Mouse (Mus musculus): ENCODE measurements around the gene Ahnak2.

Ahnak2 gene

DNA sequence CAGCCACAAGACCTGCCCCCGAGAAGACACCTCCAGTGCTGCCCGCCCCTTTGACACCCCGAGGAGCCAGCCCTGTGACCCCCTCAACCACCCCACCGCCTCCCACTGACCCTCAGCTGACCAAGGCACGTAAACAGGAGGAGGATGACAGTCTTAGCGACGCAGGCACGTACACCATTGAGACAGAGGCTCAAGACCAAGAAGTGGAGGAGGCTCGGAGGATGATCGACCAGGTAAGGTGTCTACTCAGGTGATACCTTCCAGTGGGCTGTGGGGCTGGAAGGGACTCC lies 65.9 kb downstream of the Ahnak2 start:
- intact Hi-C loops (cut with DNase I), result no loop called here

- intact Hi-C loops (cut with DNase I), result no loop called here
Observed at GRCm38 (mm10) chr12:112735896-112736635, 66.4 kb downstream of the Ahnak2 start.

DNA sequence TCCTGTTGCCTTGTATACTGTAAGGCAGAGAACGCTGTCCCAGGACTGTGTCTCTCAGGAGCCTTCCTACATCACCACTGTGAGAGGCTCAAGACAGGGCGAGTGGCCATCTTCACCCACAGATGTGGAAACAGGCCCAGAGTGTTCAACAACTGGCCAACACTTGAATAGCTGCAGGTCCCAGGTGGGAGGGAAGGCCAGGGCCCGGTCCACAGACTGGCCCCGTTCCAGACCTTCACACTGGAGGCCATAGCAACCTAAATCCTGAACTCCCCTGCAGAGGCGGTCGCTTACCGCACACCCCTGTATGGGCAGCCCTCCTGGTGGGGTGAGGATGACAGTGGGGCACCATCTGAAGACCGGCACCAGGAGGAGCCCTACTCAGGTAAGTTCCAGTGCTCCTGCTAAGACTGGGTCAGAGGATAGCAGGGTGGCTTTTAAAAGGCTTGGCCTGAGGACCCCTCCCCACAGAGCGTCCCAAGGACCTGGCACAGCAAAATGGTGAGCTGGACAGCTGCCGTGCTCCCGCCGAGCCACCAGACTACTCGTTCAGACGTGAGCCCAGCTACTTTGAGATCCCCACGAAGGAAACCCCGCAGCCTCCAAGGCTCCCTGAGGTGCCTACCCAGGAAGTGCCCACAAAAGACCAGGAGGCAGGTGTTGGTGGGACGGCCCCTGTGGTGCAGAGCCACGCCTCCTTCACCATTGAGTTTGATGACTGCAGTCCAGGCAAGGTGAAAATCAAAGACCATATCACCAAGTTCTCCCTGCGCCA lies 67.4 kb downstream of the Ahnak2 start:
- intact Hi-C loops (cut with DNase I), result no loop called here

GRCm38 (mm10) chr12:112734108-112734820 lies 68.2 kb downstream of the Ahnak2 start:
- intact Hi-C loops (cut with DNase I), result no loop called here

GRCm38 (mm10) chr12:112732591-112732990 lies 69.9 kb downstream of the Ahnak2 start:
- intact Hi-C loops (cut with DNase I), result no loop called here

- intact Hi-C loops (cut with DNase I), result no loop called here
Observed at GRCm38 (mm10) chr12:112730808-112731207, 71.6 kb downstream of the Ahnak2 start.

- intact Hi-C loops (cut with DNase I), result no loop called here
Observed at GRCm38 (mm10) chr12:112727801-112728200, 74.7 kb downstream of the Ahnak2 start.

GRCm38 (mm10) chr12:112724077-112724805 lies 78.2 kb downstream of the Ahnak2 start:
- intact Hi-C loops (cut with DNase I), result no loop called here

DNA sequence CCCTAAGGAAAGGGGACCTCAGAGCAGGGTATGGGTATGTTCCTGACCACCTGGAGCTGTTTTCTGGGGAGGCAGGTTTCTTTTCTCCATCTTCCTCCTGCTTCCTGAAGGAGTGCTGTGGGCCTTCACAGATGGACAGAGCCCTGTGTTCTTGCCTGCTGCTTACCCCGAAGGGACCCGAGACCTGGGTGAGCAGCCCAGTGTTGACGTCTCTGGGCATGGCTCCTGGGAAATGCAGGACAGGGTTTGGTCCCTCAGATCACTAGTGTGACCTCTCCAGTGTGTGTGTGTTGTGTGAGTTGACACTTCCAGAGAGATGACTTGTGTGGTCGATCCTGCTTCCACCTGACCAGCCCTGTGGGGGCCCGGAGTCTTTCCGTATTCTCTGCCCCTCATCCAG lies 79.0 kb downstream of the Ahnak2 start:
- intact Hi-C loops (cut with DNase I), result no loop called here

DNA sequence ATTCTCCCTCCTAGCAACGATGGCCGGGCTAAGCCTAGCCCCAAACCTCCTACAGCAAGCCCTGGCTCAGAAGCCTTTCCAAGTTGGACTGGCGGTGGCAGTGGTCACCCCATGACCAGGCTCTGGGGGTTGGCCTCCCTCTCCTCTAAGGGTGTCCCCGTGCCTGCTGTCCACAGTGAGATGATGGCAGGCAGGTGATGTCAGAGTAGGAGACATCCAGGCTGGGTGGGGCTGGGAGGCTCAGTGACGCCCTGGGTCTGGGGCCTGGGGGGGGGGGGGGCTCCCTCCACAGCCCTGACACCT lies 79.5 kb downstream of the Ahnak2 start:
- intact Hi-C loops (cut with DNase I), result no loop called here

DNA sequence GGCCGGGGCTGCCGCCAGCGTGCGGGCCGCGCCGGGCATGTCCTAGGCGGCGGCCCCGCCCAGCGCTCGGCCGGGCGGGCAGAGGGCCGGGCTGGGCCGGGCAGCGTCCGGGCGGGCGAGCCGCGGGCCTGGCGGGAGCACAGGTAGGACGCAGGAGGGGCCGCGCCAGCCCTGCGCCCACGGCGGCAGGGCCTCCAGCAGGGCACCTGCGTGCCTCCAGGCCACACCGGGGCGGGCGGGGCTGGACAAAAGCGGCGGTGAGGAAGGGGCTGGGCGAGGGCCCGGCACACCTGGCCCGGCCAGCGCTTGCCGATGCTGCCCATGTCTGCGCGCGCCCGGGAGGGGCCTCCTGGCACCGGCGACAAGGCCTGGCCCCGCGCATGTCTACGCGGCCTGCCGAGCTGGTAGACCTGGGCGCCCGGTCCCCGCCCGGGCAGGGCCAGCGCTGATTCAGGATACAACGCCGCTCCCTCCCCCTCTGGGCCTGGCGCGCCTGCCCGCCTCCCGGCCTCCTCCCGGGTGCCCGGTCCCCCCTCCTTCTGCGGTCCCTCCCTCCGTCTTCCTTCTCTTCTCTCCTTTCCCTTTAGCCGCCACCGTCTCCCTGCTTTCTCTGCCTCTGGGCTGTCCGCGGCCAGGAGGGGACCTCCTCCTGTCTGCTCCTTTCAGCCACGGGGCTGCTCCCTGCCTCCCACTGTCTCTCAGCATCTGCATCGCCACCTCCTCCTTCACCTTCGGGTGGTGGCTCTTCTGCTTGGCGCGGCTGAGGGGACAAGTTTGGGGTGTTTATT lies 80.0 kb downstream of the Ahnak2 start:
- intact Hi-C loops (cut with DNase I), result no loop called here

Small RNA genes lying within 50 kb of the gene (microRNA-seq; reads per million reads assigned to microRNA genes)
- gene Mir6940, result 0.74 to 1.1 reads per million in 2 experiments
